Mouse (Mus musculus): ENCODE results near the gene Ift81. TPM values are rescaled to one million over a fixed set of nuclear protein-coding genes. Genes with fewer than 3 reads are reported as not detected.

Ift81 gene
- polyA plus RNA-seq, 1 experiment = 3.8 TPM

Other genes with a start within 250 kb of the Ift81 start
- gene Gpn3, start 242.6 kb downstream of the Ift81 start, polyA plus RNA-seq (2012; rRNA removed) = 27.8 and 28.2 TPM in 2 replicates
- gene Fam216a, start 242.2 kb downstream of the Ift81 start, polyA plus RNA-seq (2012; rRNA removed) = 24.1 and 28.9 TPM in 2 replicates
- gene Arpc3, start 222.6 kb downstream of the Ift81 start, polyA plus RNA-seq (2012; rRNA removed) = 188 and 195 TPM in 2 replicates
- gene Anapc7, start 192.8 kb downstream of the Ift81 start, polyA plus RNA-seq (2012; rRNA removed) = 26.3 and 29.8 TPM in 2 replicates
- gene Atp2a2, start 112.3 kb downstream of the Ift81 start, polyA plus RNA-seq (2012; rRNA removed) = 97.9 and 146 TPM in 2 replicates
- 16.7 and 22.6 TPM in 2 replicates for gene P2rx7, start 29.4 kb upstream of the Ift81 start, polyA plus RNA-seq (2012; rRNA removed)
- 50.0 and 55.6 TPM in 2 replicates for gene P2rx4, start 93.0 kb upstream of the Ift81 start, polyA plus RNA-seq (2012; rRNA removed)
- gene Camkk2, start 164.9 kb upstream of the Ift81 start, polyA plus RNA-seq (2012; rRNA removed) = 15.7 and 18.5 TPM in 2 replicates
- gene Anapc5, start 206.8 kb upstream of the Ift81 start, polyA plus RNA-seq (2012; rRNA removed) = 272 and 342 TPM in 2 replicates
- 16.5 and 17.5 TPM in 2 replicates for gene Rnf34, start 235.5 kb upstream of the Ift81 start, polyA plus RNA-seq (2012; rRNA removed)

Measured in gonadal fat pad, adult 2 months (tissue).